Mouse (Mus musculus) midbrain, embryonic 16.5 days (tissue): Measurements from ENCODE around the gene Rab4a. TPM values are rescaled to one million over a fixed set of nuclear protein-coding genes. Genes with fewer than 3 reads are reported as not detected.

Source experiments
- ATAC-seq: fragments of 200-750 bp; cut with Nextera tagmentation; 2 replicates; pipeline ENCODE4 v1.8.0; 2017; ENCODE audit warnings: moderate TSS enrichment
- H3K27ac ChIP-seq: fragments of 300-500 bp; sonication (generic); 2 replicates; pipeline ENCODE4 v1.5.1; 2014; ENCODE audit warnings: mild to moderate bottlenecking, low read length, mixed read lengths
- H3K27me3 ChIP-seq: fragments of 300-500 bp; sonication (generic); 2 replicates; pipeline ENCODE4 v1.6.1; 2014; ENCODE audit warnings: low read depth, low read length, mixed read lengths; ENCODE audit not compliant: control insufficient read depth, insufficient read depth
- H3K36me3 ChIP-seq: fragments of 300-500 bp; sonication (generic); 2 replicates; pipeline ENCODE4 v1.6.1; 2014; ENCODE audit warnings: mild to moderate bottlenecking, low read length, moderate library complexity, mixed read lengths; ENCODE audit not compliant: control insufficient read depth, insufficient read depth
- H3K4me1 ChIP-seq: fragments of 300-500 bp; sonication (generic); 2 replicates; pipeline ENCODE4 v1.6.1; 2014; ENCODE audit warnings: mild to moderate bottlenecking, low read length, mixed read lengths; ENCODE audit not compliant: control insufficient read depth, insufficient read depth
- H3K4me2 ChIP-seq: fragments of 300-500 bp; sonication (generic); 2 replicates; pipeline ENCODE4 v1.6.1; 2014; ENCODE audit warnings: mild to moderate bottlenecking, low read length, mixed read lengths
- H3K4me3 ChIP-seq: fragments of 300-500 bp; sonication (generic); 2 replicates; pipeline ENCODE4 v1.5.1; 2014; ENCODE audit warnings: low read depth, mild to moderate bottlenecking, low read length, moderate library complexity, mixed read lengths
- H3K9ac ChIP-seq: fragments of 300-500 bp; sonication (generic); 2 replicates; pipeline ENCODE4 v1.6.1; 2014; ENCODE audit warnings: low read depth, low read length, mixed read lengths
- H3K9me3 ChIP-seq: fragments of 300-500 bp; sonication (generic); replicated peaks from 2 replicates; pipeline ENCODE4 v1.6.1; 2014; ENCODE audit warnings: mild to moderate bottlenecking, low read length, mixed read lengths; ENCODE audit not compliant: control insufficient read depth, poor library complexity, severe bottlenecking
- WGBS: fragments of 180-500 bp; shearing (Covaris S2); extraction: QIAGEN DNeasy Blood & Tissue Kit; methylation state at CpG from one replicate; pipeline ENCODE4 v1.1.7; 2014; 5-methylcytosine and 5-hydroxymethylcytosine counted together
- polyA plus RNA-seq: library from polyadenylated mRNA; unstranded; fragments of >200 nt; fragmentation: Nextera tagmentation; extraction: Ambion mirVana; gene quantifications from 2 replicates; pipeline ENCODE4 v1.2.1, GENCODE M21; 2015

The Rab4a gene
- polyA plus RNA-seq, 1 experiment from 2014 or later = 79.2 TPM

DNA sequence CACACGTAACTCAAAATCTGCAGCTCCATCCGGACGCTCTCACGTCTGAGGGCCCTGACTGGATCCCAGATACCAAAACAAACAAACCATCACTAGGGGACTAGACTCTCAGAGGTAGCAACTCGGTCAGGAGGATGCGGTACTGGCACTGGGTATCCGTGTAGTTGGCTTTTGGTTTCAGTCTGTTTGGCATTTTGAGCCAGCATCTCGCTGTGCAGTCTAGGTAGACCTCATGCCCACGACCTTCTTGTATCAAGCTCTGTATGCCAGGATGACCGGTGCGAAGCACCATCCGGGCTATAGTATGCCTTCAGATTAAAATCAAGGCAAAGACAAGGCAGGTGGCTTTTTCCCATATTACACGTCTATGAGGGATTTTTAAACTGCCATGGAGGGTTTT is 21.7 kb downstream of the Rab4a start:
- WGBS = 91% methylated on average over 13 of the region's 13 CpGs
- H3K36me3 ChIP-seq = peaks cover 4% of the 10 kb centered on the region
- ATAC-seq = no peak

GRCm38 (mm10) chr8:123832757-123833156 is 27.0 kb downstream of the Rab4a start:
- no peak overlapping the region for H3K27ac ChIP-seq
- 90% methylated on average over 4 of the region's 4 CpGs for WGBS
- ATAC-seq = no peak
- no peaks in the 10 kb centered on the region for H3K27me3 ChIP-seq
- no peaks in the 10 kb centered on the region for H3K4me1 ChIP-seq
- no peak overlapping the region for H3K4me2 ChIP-seq
- peaks cover 16% of the 10 kb centered on the region for H3K36me3 ChIP-seq
- H3K9me3 ChIP-seq = no peaks in the 10 kb centered on the region
- H3K9ac ChIP-seq = no peak overlapping the region
- no peak overlapping the region for H3K4me3 ChIP-seq

More for the DNA sequence above, 21.7 kb downstream of the Rab4a start:
- Histone ChIP-seq H3K4me2 (no peak overlapping the region), H3K27me3 (no peaks in the 10 kb centered on the region), H3K4me1 (no peaks in the 10 kb centered on the region), H3K9ac (no peak overlapping the region), H3K27ac (no peak overlapping the region), H3K9me3 (no peaks in the 10 kb centered on the region), H3K4me3 (no peak overlapping the region)

GRCm38 (mm10) chr8:123835451-123835850 is 29.7 kb downstream of the Rab4a start:
- no peak overlapping the region for H3K4me3 ChIP-seq
- no peak for ATAC-seq
- H3K36me3 ChIP-seq = peaks cover 14% of the 10 kb centered on the region

GRCm38 (mm10) chr8:123836354-123836753 is 30.6 kb downstream of the Rab4a start:
- H3K9ac ChIP-seq = no peak overlapping the region
- peaks cover 14% of the 10 kb centered on the region for H3K36me3 ChIP-seq
- 91% methylated on average over 6 of the region's 6 CpGs for WGBS
- no peak overlapping the region for H3K4me3 ChIP-seq
- no peaks in the 10 kb centered on the region for H3K4me1 ChIP-seq
- H3K27ac ChIP-seq = no peak overlapping the region
- no peaks in the 10 kb centered on the region for H3K9me3 ChIP-seq
- H3K4me2 ChIP-seq = no peak overlapping the region
- ATAC-seq = no peak
- H3K27me3 ChIP-seq = no peaks in the 10 kb centered on the region

More at GRCm38 (mm10) chr8:123835451-123835850, 29.7 kb downstream of the Rab4a start:
- no peaks in the 10 kb centered on the region for H3K27me3 ChIP-seq
- no peaks in the 10 kb centered on the region for H3K4me1 ChIP-seq
- H3K9ac ChIP-seq = no peak overlapping the region
- WGBS = 57% methylated on average over 9 of the region's 9 CpGs
- H3K27ac ChIP-seq = no peak overlapping the region
- no peak overlapping the region for H3K4me2 ChIP-seq
- H3K9me3 ChIP-seq = no peaks in the 10 kb centered on the region

DNA sequence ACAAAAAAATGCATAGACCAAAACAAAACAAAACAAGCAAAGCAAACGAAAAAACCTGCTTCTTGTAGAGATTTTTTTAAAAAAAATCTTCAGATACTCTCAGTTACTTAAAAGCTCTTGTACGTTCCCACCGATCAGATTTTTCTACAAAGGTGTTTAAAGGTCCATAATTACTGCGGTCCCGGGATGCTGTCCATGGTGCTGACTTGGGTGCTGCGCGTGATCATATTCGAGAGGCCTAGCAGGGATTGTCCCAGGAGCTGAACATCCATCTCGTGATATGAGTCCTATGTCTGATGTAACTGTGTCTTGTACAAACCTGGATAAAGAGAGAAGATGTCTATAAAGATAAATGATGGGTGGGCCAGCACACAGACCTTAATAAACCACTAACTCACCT is 32.7 kb downstream of the Rab4a start:
- no peak for ATAC-seq

GRCm38 (mm10) chr8:123840578-123841345 is 35.0 kb downstream of the Rab4a start:
- Histone ChIP-seq H3K4me3 (no peak overlapping the region), H3K27me3 (no peaks in the 10 kb centered on the region), H3K9ac (no peak overlapping the region), H3K27ac (no peak overlapping the region), H3K4me1 (no peaks in the 10 kb centered on the region), H3K9me3 (no peaks in the 10 kb centered on the region), H3K36me3 (no peaks in the 10 kb centered on the region), H3K4me2 (no peak overlapping the region)
- WGBS = 94% methylated on average over 15 of the region's 15 CpGs
- no peak for ATAC-seq

More for the DNA sequence above, 32.7 kb downstream of the Rab4a start:
- H3K9me3 ChIP-seq = no peaks in the 10 kb centered on the region
- WGBS = 79% methylated on average over 9 of the region's 9 CpGs
- no peaks in the 10 kb centered on the region for H3K27me3 ChIP-seq
- H3K4me3 ChIP-seq = no peak overlapping the region
- H3K27ac ChIP-seq = no peak overlapping the region
- H3K4me2 ChIP-seq = no peak overlapping the region
- H3K36me3 ChIP-seq = peaks cover 6% of the 10 kb centered on the region
- no peak overlapping the region for H3K9ac ChIP-seq
- no peaks in the 10 kb centered on the region for H3K4me1 ChIP-seq

GRCm38 (mm10) chr8:123842086-123842485 is 36.3 kb downstream of the Rab4a start:
- Histone ChIP-seq H3K9me3 (no peaks in the 10 kb centered on the region), H3K9ac (no peak overlapping the region), H3K4me3 (no peak overlapping the region), H3K4me1 (no peaks in the 10 kb centered on the region), H3K27ac (no peak overlapping the region), H3K36me3 (no peaks in the 10 kb centered on the region), H3K27me3 (no peaks in the 10 kb centered on the region), H3K4me2 (no peak overlapping the region)
- no peak for ATAC-seq
- WGBS = 93% methylated on average over 12 of the region's 12 CpGs

DNA sequence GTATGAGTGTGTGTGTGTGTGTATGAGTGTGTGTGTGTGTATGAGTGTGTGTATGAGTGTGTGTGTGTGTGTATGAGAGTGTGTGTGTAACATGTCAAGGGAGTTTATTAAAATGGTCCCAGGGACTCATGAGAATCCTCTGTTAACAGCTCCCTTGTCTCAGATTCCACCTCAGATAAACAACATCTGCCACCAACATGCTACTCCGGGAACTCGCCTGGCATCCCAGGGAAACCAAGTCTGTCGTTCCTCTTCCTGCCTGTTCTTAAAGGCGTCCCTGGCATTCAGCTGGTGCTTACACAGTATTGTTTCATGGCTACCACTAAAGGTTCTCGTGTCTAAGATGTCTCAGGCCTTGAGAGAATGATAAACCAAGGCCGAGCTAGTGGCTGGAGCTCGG is 38.6 kb downstream of the Rab4a start:
- ATAC-seq = no peak
- WGBS = 87% methylated on average over 7 of the region's 7 CpGs
- no peak overlapping the region for H3K4me3 ChIP-seq

GRCm38 (mm10) chr8:123845114-123845513 is 39.3 kb downstream of the Rab4a start:
- no peaks in the 10 kb centered on the region for H3K36me3 ChIP-seq
- H3K4me3 ChIP-seq = no peak overlapping the region
- H3K4me2 ChIP-seq = no peak overlapping the region
- no peaks in the 10 kb centered on the region for H3K27me3 ChIP-seq
- WGBS = 92% methylated on average over 13 of the region's 13 CpGs
- no peaks in the 10 kb centered on the region for H3K9me3 ChIP-seq
- ATAC-seq = no peak
- no peak overlapping the region for H3K27ac ChIP-seq
- no peak overlapping the region for H3K9ac ChIP-seq
- no peaks in the 10 kb centered on the region for H3K4me1 ChIP-seq

More for the DNA sequence above, 38.6 kb downstream of the Rab4a start:
- H3K4me1 ChIP-seq = no peaks in the 10 kb centered on the region
- H3K4me2 ChIP-seq = no peak overlapping the region
- no peak overlapping the region for H3K27ac ChIP-seq
- no peaks in the 10 kb centered on the region for H3K36me3 ChIP-seq
- no peaks in the 10 kb centered on the region for H3K9me3 ChIP-seq
- no peaks in the 10 kb centered on the region for H3K27me3 ChIP-seq
- no peak overlapping the region for H3K9ac ChIP-seq
